Mouse (Mus musculus) intestine, embryonic 16.5 days (tissue): ENCODE results near the gene Ifitm1. TPM values are rescaled to one million over a fixed set of nuclear protein-coding genes. Genes with fewer than 3 reads are reported as not detected.
"Not testable (repeated sequence)": the region's sequence is repeated elsewhere in the genome, so short reads cannot be mapped to it uniquely, and the experiment has no call there.

Experiments
- ATAC-seq: fragments of 200-750 bp; cut with Nextera tagmentation; 2 replicates; pipeline ENCODE4 v1.8.0; 2017; ENCODE audit warnings: moderate TSS enrichment, moderate library complexity
- H3K27ac ChIP-seq: fragments of 300-500 bp; sonication (generic); 2 replicates; pipeline ENCODE4 v1.5.1; 2014; ENCODE audit warnings: mild to moderate bottlenecking, low read length
- H3K27me3 ChIP-seq: fragments of 300-500 bp; sonication (generic); replicated peaks from 2 replicates; pipeline ENCODE4 v1.6.1; 2014; ENCODE audit warnings: low read length, control low read depth, mixed read lengths; ENCODE audit not compliant: control insufficient read depth, insufficient read depth
- H3K36me3 ChIP-seq: fragments of 300-500 bp; sonication (generic); 2 replicates; pipeline ENCODE4 v1.6.1; 2014; ENCODE audit warnings: low read length, control low read depth; ENCODE audit not compliant: control insufficient read depth, insufficient read depth
- H3K4me1 ChIP-seq: fragments of 300-500 bp; sonication (generic); 2 replicates; pipeline ENCODE4 v1.6.1; 2014; ENCODE audit warnings: low read length, control low read depth, mixed read lengths; ENCODE audit not compliant: control insufficient read depth, insufficient read depth
- H3K4me2 ChIP-seq: fragments of 300-500 bp; sonication (generic); 2 replicates; pipeline ENCODE4 v1.6.1; 2014; ENCODE audit warnings: low read depth, low read length, control low read depth
- H3K4me3 ChIP-seq: fragments of 300-500 bp; sonication (generic); 2 replicates; pipeline ENCODE4 v1.5.1; 2014; ENCODE audit warnings: mild to moderate bottlenecking, low read length
- H3K9ac ChIP-seq: fragments of 300-500 bp; sonication (generic); 2 replicates; pipeline ENCODE4 v1.6.1; 2014; ENCODE audit warnings: low read depth, low read length
- H3K9me3 ChIP-seq: fragments of 300-500 bp; sonication (generic); 2 replicates; pipeline ENCODE4 v1.6.1; 2016; ENCODE audit warnings: low read length, control low read depth; ENCODE audit not compliant: control insufficient read depth
- WGBS: fragments of 180-500 bp; shearing (Covaris S2); extraction: QIAGEN DNeasy Blood & Tissue Kit; methylation state at CpG from one replicate; pipeline ENCODE4 v1.1.7; 2014; 5-methylcytosine and 5-hydroxymethylcytosine counted together
- polyA plus RNA-seq: library from polyadenylated mRNA; unstranded; fragments of >200 nt; fragmentation: Nextera tagmentation; extraction: Ambion mirVana; gene quantifications from 2 replicates; pipeline ENCODE4 v1.2.1, GENCODE M21; 2015

Ifitm1 gene
- polyA plus RNA-seq, 1 experiment from 2014 or later: 123 TPM

DNA sequence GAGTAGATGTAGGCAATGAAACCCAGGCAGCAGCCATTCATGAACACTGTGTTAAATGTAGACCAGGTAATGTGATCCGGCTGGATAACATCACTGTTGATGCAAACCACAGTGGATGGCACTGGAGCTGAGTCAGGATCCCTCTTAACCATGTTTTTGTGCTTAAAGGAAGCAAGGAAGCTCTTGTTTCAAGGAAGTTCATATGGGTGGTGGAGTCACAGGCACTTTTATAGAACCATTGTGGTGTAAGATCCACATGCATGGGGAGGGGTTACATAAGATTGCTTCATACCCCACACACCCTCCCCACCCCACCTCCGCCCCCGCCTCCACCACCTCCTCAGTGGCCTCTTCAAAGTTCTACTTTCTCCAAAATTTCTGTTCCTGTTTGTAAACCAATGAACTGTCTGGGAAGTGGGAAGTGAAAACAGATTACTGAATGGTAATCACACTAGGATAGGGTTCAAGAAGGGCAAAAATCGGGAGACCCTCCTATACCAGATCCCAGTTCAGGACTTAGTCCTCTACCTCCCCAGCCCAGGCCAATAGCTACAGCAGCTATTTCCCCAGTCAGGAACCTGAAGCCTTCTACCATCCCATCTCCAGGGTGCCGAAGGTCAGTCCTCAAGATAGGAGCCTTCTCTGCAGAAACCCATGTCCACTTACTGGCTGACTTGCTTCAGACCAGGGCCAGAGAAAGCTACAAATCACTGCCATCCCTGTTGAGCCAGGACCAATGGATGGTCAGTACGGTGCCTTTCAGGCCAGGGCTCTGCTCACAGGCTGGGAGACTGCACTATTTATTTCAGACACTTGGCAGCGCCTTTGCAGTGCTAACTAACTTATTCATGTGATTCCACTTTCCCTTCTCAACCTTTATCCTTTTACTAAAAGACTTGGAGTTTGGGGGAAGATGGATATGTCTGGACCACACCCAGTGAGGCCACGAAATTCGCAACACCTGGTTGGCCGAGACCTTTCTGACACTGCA, 50.0 kb downstream of the Ifitm1 start:
- 82% methylated on average over 10 of the region's 10 CpGs for WGBS
- ATAC-seq: 0 out of 2 replicates have a peak, but pooled peaks have one; percentile 23
- Histone ChIP-seq H3K27ac (no peak overlapping the region), H3K36me3 (no peaks in the 10 kb centered on the region), H3K27me3 (no peaks in the 10 kb centered on the region), H3K4me1 (no peaks in the 10 kb centered on the region), H3K4me2 (no peak overlapping the region), H3K9ac (no peak overlapping the region), H3K4me3 (no peak overlapping the region), H3K9me3 (no peaks in the 10 kb centered on the region)

DNA sequence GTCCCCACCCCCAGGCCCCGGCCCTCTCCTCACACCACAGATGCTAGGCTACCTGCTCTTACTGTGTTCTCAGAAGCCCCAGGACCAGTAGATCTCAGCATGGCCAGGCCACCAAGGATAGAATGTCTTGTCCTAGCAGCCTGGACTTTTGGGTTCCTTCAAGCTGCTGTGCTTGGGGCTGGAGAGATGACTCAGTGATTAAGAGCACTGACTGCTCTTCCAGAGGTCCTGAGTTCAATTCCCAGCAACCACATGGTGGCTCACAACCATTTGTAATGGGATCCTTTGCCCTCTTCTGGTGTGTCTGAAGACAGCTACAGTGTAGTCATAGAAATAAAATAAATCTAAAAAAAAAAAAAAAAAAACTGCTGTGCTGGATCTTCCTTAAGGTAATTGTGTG, 50.8 kb downstream of the Ifitm1 start, which contains the start of gene Ifitm6:
Gene Ifitm6 (minus strand): TSS at position 101 of the 400 bp plus-strand sequence.
- ATAC-seq, H3K9ac ChIP-seq, H3K4me1 ChIP-seq, H3K9me3 ChIP-seq, H3K4me2 ChIP-seq, H3K27me3 ChIP-seq, H3K27ac ChIP-seq, H3K4me3 ChIP-seq, H3K36me3 ChIP-seq: not testable (repeated sequence)
- 75% methylated on average over 1 of the region's 1 CpGs for WGBS

DNA sequence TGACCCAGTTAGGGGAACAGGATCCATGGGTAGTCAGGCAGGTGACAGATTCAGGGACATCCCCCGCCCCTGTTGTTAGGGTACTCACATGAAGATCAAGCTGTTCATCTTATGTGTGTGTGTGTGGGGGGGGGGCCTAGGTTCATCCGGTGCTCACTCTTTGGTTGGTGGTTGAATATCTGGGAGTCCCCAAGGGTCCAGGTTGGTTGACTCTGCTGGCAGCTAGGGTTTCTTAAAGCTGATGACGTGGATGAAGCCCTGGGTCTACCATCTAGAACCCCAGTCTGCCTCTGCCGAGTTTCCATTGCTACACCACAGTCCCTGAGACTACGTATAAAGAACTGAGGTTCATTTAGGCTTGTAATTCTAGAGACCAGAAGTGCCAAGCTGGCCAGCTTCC, 52.0 kb downstream of the Ifitm1 start:
- Histone ChIP-seq H3K36me3 (no peaks in the 10 kb centered on the region), H3K4me3 (no peak overlapping the region), H3K4me1 (no peaks in the 10 kb centered on the region), H3K9me3 (no peaks in the 10 kb centered on the region), H3K27ac (no peak overlapping the region), H3K4me2 (no peak overlapping the region), H3K9ac (no peak overlapping the region), H3K27me3 (no peaks in the 10 kb centered on the region)
- WGBS: 92% methylated on average over 5 of the region's 5 CpGs
- no peak for ATAC-seq

Other genes with a start within 250 kb of the Ifitm1 start
- gene Cyp2e1, start 203.5 kb upstream of the Ifitm1 start, polyA plus RNA-seq: not detected in 2 replicates
- 0.18 and 0.38 TPM in 2 replicates for gene Syce1, start 179.4 kb upstream of the Ifitm1 start, polyA plus RNA-seq
- 0.95 and 1.1 TPM in 2 replicates for gene Zfp941, start 145.0 kb upstream of the Ifitm1 start, polyA plus RNA-seq
- gene Urah, start 132.2 kb upstream of the Ifitm1 start, polyA plus RNA-seq: 6.1 and 7.5 TPM in 2 replicates
- gene Scgb1c1, start 121.7 kb upstream of the Ifitm1 start, polyA plus RNA-seq: not detected in 2 replicates
- not detected in 2 replicates for gene Odf3, start 119.4 kb upstream of the Ifitm1 start, polyA plus RNA-seq
- not detected in 2 replicates for gene Gm45785, start 110.9 kb upstream of the Ifitm1 start, polyA plus RNA-seq
- 68.3 and 70.1 TPM in 2 replicates for gene Ric8a, start 110.3 kb upstream of the Ifitm1 start, polyA plus RNA-seq
- gene Bet1l, start 109.6 kb upstream of the Ifitm1 start, polyA plus RNA-seq: 33.1 and 35.1 TPM in 2 replicates
- gene Psmd13, start 85.3 kb upstream of the Ifitm1 start, polyA plus RNA-seq: 182 and 197 TPM in 2 replicates
- 38.6 and 39.2 TPM in 2 replicates for gene Sirt3, start 84.9 kb upstream of the Ifitm1 start, polyA plus RNA-seq
- gene Cox8b, start 66.8 kb upstream of the Ifitm1 start, polyA plus RNA-seq: 0.45 and 0.62 TPM in 2 replicates
- 71.1 and 80.5 TPM in 2 replicates for gene Nlrp6, start 46.3 kb upstream of the Ifitm1 start, polyA plus RNA-seq
- gene Pgghg, start 25.8 kb upstream of the Ifitm1 start, polyA plus RNA-seq: 23.4 and 23.6 TPM in 2 replicates
- 2.0 and 2.4 TPM in 2 replicates for gene Ifitm5, start 16.9 kb upstream of the Ifitm1 start, polyA plus RNA-seq
- 1.0 TPM in 1 of 2 replicates, not detected in the other for gene Gm45717, start 11.3 kb upstream of the Ifitm1 start, polyA plus RNA-seq
- gene Ifitm2, start 11.2 kb upstream of the Ifitm1 start, polyA plus RNA-seq: 1,203 and 1,252 TPM in 2 replicates
- gene Ifitm3, start 43.5 kb downstream of the Ifitm1 start, polyA plus RNA-seq: 255 and 269 TPM in 2 replicates
- 1.9 and 2.0 TPM in 2 replicates for gene Ifitm6, start 50.7 kb downstream of the Ifitm1 start, polyA plus RNA-seq
- not detected in 2 replicates for gene Gm17387, start 61.9 kb downstream of the Ifitm1 start, polyA plus RNA-seq
- gene B4galnt4, start 93.9 kb downstream of the Ifitm1 start, polyA plus RNA-seq: 7.2 and 7.3 TPM in 2 replicates
- 31.3 and 32.4 TPM in 2 replicates for gene Pkp3, start 111.0 kb downstream of the Ifitm1 start, polyA plus RNA-seq
- gene Sigirr, start 133.4 kb downstream of the Ifitm1 start, polyA plus RNA-seq: 29.4 and 32.8 TPM in 2 replicates
- 43.6 and 50.1 TPM in 2 replicates for gene Ano9, start 150.6 kb downstream of the Ifitm1 start, polyA plus RNA-seq
- 59.0 and 60.3 TPM in 2 replicates for gene Ptdss2, start 155.2 kb downstream of the Ifitm1 start, polyA plus RNA-seq
- 159 and 160 TPM in 2 replicates for gene Rnh1, start 205.6 kb downstream of the Ifitm1 start, polyA plus RNA-seq
- 21.9 and 47.0 TPM in 2 replicates for gene Hras, start 226.8 kb downstream of the Ifitm1 start, polyA plus RNA-seq
- 5.3 and 6.5 TPM in 2 replicates for gene Lrrc56, start 226.9 kb downstream of the Ifitm1 start, polyA plus RNA-seq
- gene Lmntd2, start 246.9 kb downstream of the Ifitm1 start, polyA plus RNA-seq: 4.0 TPM in 2 replicates
- 75.6 and 77.5 TPM in 2 replicates for gene Rassf7, start 248.6 kb downstream of the Ifitm1 start, polyA plus RNA-seq